Mouse (Mus musculus) midbrain, embryonic 11.5 days (tissue): Measurements from ENCODE around the gene Trpc7. TPM values are rescaled to one million over a fixed set of nuclear protein-coding genes. Genes with fewer than 3 reads are reported as not detected.

Experiments used
- ATAC-seq: fragments of 200-750 bp; cut with Nextera tagmentation; 2 replicates; pipeline ENCODE4 v1.8.0; 2017; ENCODE audit warnings: moderate TSS enrichment, moderate library complexity; ENCODE audit not compliant: low FRiP score
- DNase-seq: peaks from one replicate; pipeline ENCODE4 v3.0.0; 2015; ENCODE audit warnings: low spot score; ENCODE audit errors: missing footprints
- H3K27ac ChIP-seq: fragments of 300-500 bp; sonication (generic); 2 replicates; pipeline ENCODE4 v1.5.1; 2014; ENCODE audit warnings: low read depth, low read length
- H3K27me3 ChIP-seq: fragments of 300-500 bp; sonication (generic); 2 replicates; pipeline ENCODE4 v1.6.1; 2014; ENCODE audit warnings: mild to moderate bottlenecking, low read length, moderate library complexity, mixed read lengths; ENCODE audit not compliant: control insufficient read depth, insufficient read depth
- H3K36me3 ChIP-seq: fragments of 300-500 bp; sonication (generic); 2 replicates; pipeline ENCODE4 v1.6.1; 2014; ENCODE audit warnings: mild to moderate bottlenecking, low read length, moderate library complexity, mixed read lengths; ENCODE audit not compliant: control insufficient read depth, insufficient read depth
- H3K4me1 ChIP-seq: fragments of 300-500 bp; sonication (generic); 2 replicates; pipeline ENCODE4 v1.6.1; 2014; ENCODE audit warnings: low read length; ENCODE audit not compliant: control insufficient read depth, insufficient read depth
- H3K4me2 ChIP-seq: fragments of 300-500 bp; sonication (generic); 2 replicates; pipeline ENCODE4 v1.6.1; 2014; ENCODE audit warnings: mild to moderate bottlenecking, moderate library complexity
- H3K4me3 ChIP-seq: fragments of 300-500 bp; sonication (generic); 2 replicates; pipeline ENCODE4 v1.5.1; 2014; ENCODE audit warnings: low read depth, low read length
- H3K9ac ChIP-seq: fragments of 300-500 bp; sonication (generic); 2 replicates; pipeline ENCODE4 v1.6.1; 2014; ENCODE audit warnings: low read length
- H3K9me3 ChIP-seq: fragments of 300-500 bp; sonication (generic); 2 replicates; pipeline ENCODE4 v1.6.1; 2016; ENCODE audit warnings: low read length; ENCODE audit not compliant: control insufficient read depth
- WGBS: fragments of 180-500 bp; shearing (Covaris S2); extraction: QIAGEN DNeasy Blood & Tissue Kit; methylation state at CpG from one replicate; pipeline ENCODE4 v1.1.7; 2014; 5-methylcytosine and 5-hydroxymethylcytosine counted together
- polyA plus RNA-seq: library from polyadenylated mRNA; unstranded; fragments of >200 nt; fragmentation: Nextera tagmentation; extraction: Ambion mirVana; gene quantifications from 2 replicates; pipeline ENCODE4 v1.2.1, GENCODE M21; 2014

Gene Trpc7
- polyA plus RNA-seq, 1 experiment from 2014 or later, result 0.05 TPM

DNA sequence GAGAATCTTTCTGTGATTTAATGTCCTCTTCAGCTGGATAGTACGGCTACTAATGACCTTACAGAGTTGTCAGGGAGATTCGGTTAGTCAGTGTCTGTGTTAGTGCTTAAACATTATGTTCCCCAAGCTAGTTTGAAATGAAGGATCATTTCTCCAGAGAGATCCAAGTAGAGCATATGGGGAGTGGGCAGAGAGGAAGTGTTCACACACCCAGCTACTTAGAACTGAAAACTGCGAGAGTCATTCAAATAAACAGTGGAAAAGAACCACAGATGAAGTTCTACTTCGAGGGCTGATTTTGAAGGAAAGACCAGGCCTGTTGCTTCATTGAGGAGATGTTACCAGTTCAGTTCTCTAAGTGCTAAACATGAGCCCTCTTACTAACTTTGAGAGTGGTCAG, 169.2 kb downstream of the Trpc7 start:
- DNase-seq (peak; percentile 66), ATAC-seq (no peak)
- no peak overlapping the region for H3K4me2 ChIP-seq
- no peak overlapping the region for H3K27ac ChIP-seq
- WGBS, result 96% methylated on average over 4 of the region's 4 CpGs
- peaks cover 23% of the 10 kb centered on the region for H3K36me3 ChIP-seq
- H3K4me1 ChIP-seq, result no peaks in the 10 kb centered on the region
- no peaks in the 10 kb centered on the region for H3K9me3 ChIP-seq
- H3K9ac ChIP-seq, result no peak overlapping the region
- H3K4me3 ChIP-seq, result no peak overlapping the region
- no peaks in the 10 kb centered on the region for H3K27me3 ChIP-seq

Other genes starting within 250 kb of the Trpc7 start
- 43.4 and 45.4 TPM in 2 replicates for gene Smad5, start 193.0 kb downstream of the Trpc7 start, polyA plus RNA-seq
- not detected in 2 replicates for gene Gm45623, start 142.2 kb downstream of the Trpc7 start, polyA plus RNA-seq